ENCODE assay signal across 8 mouse cellular contexts in the genomic region with DNA sequence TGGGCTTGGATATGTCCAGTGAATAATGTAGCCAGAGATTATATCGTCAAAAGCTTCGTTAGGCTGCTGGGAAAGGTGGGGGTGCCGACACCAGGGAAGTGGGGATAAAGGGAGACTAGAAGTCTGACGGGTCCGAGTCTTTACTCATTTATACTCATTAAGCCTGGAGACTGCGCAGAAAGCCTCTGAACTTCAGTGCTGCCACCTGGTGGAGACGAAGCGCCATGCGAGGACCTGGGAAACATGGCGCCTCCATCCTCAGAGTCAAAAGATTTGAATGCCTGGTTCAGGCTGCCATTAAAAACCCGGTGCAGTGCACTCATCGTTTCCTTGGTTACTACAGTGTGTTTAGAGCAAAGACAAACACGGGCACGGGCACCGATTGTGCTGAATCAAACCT.
DNase-seq lines count a peak whose midpoint lies in the region; ATAC-seq lines count a peak whose summit lies in the region.

No protein-coding gene starts in this region.

- H3K4me2 ChIP-seq in midbrain, embryonic 14.5 days (ENCODE audit: low read length), result no peak overlapping the region
- H3K4me2 ChIP-seq in midbrain, embryonic 13.5 days (replicated peaks), result no peak overlapping the region
- peak overlapping the region; percentile 25 for H3K4me2 ChIP-seq in intestine, embryonic 14.5 days (ENCODE audit: low read length)

- no peaks in the 10 kb centered on the region for H3K27me3 ChIP-seq in midbrain, embryonic 14.5 days (ENCODE audit: control insufficient read depth, insufficient read depth, low read length)
- H3K27me3 ChIP-seq in midbrain, embryonic 13.5 days, result no peaks in the 10 kb centered on the region
- H3K27me3 ChIP-seq in intestine, embryonic 14.5 days (replicated peaks; ENCODE audit: control insufficient read depth, insufficient read depth, low read length), result no peaks in the 10 kb centered on the region

- no peak overlapping the region for H3K27ac ChIP-seq in midbrain, embryonic 14.5 days (replicated peaks; ENCODE audit: low read depth, low read length)
- H3K27ac ChIP-seq in midbrain, embryonic 13.5 days, result no peak overlapping the region
- H3K27ac ChIP-seq in intestine, embryonic 14.5 days (ENCODE audit: low read depth), result peak overlapping the region; percentile 68; the same call in 1 of the 2 replicates

- no peaks in the 10 kb centered on the region for H3K4me1 ChIP-seq in midbrain, embryonic 14.5 days (ENCODE audit: control insufficient read depth, insufficient read depth, low read length)
- H3K4me1 ChIP-seq in midbrain, embryonic 13.5 days (replicated peaks), result no peaks in the 10 kb centered on the region
- H3K4me1 ChIP-seq in intestine, embryonic 14.5 days (replicated peaks; ENCODE audit: control insufficient read depth, insufficient read depth, low read length), result no peaks in the 10 kb centered on the region; the same call in 1 of the 2 replicates

- H3K9ac ChIP-seq in midbrain, embryonic 14.5 days (replicated peaks; ENCODE audit: low read length), result no peak overlapping the region
- no peak overlapping the region for H3K9ac ChIP-seq in midbrain, embryonic 13.5 days (replicated peaks)
- no peak overlapping the region for H3K9ac ChIP-seq in intestine, embryonic 14.5 days (ENCODE audit: low read length)

- H3K9me3 ChIP-seq in midbrain, embryonic 14.5 days (ENCODE audit: control insufficient read depth, low read length), result no peaks in the 10 kb centered on the region
- H3K9me3 ChIP-seq in midbrain, embryonic 13.5 days, result no peaks in the 10 kb centered on the region
- H3K9me3 ChIP-seq in intestine, embryonic 14.5 days (ENCODE audit: control insufficient read depth, low read length), result no peaks in the 10 kb centered on the region

- intact Hi-C loops in left cerebral cortex, postnatal 25 days (cut with DNase I), result loop anchor here (5.0 kb wide), 1 partner anchor 133 kb away; no protein-coding TSS in a partner anchor

- no peaks in the 10 kb centered on the region for H3K36me3 ChIP-seq in midbrain, embryonic 14.5 days (ENCODE audit: control insufficient read depth, insufficient read depth, low read length)
- no peaks in the 10 kb centered on the region for H3K36me3 ChIP-seq in midbrain, embryonic 13.5 days
- H3K36me3 ChIP-seq in intestine, embryonic 14.5 days (ENCODE audit: control insufficient read depth, insufficient read depth, low read length), result no peaks in the 10 kb centered on the region

- H3K4me3 ChIP-seq in midbrain, embryonic 14.5 days (replicated peaks; ENCODE audit: low read depth, low read length), result no peak overlapping the region
- H3K4me3 ChIP-seq in midbrain, embryonic 13.5 days (replicated peaks), result no peak overlapping the region
- H3K4me3 ChIP-seq in intestine, embryonic 14.5 days (ENCODE audit: low read depth, low read length), result no peak overlapping the region

- 56% methylated on average over 15 of the region's 15 CpGs for WGBS in midbrain, embryonic 14.5 days
- 53% methylated on average over 15 of the region's 15 CpGs for WGBS in midbrain, embryonic 13.5 days
- WGBS in intestine, embryonic 14.5 days, result 52% methylated on average over 15 of the region's 15 CpGs

- ATAC-seq in midbrain, embryonic 14.5 days (ENCODE audit: low FRiP score, low TSS enrichment), result no peak
- no peak for ATAC-seq in midbrain, embryonic 13.5 days
- ATAC-seq in intestine, embryonic 14.5 days (replicated peaks; ENCODE audit: low FRiP score, low TSS enrichment, low read depth), result no peak
- ATAC-seq in neutrophil, adult 5-6 weeks (ENCODE audit: extremely low read depth, insufficient number of reproducible peaks, low FRiP score, poor library complexity, severe bottlenecking), result peak; percentile 55; the same call in 1 of the 2 replicates

- peak; percentile 64 for DNase-seq in midbrain, embryonic 14.5 days
- peak; percentile 20 for DNase-seq in brain, adult 2 months (ENCODE audit: low read depth, low spot score)
- peak; percentile 1 to 24 for DNase-seq in frontal cortex, postnatal 36 days (ENCODE audit: low spot score in 2 of 2)
- DNase-seq in intestine, embryonic 14.5 days (ENCODE audit: low spot score), result peak; percentile 77
- peak; percentile 8 to 23 for DNase-seq in left cerebral cortex, postnatal 25 days (ENCODE audit: low spot score in 2 of 2)
- peak; percentile 56 to 64 for DNase-seq in thymus, postnatal 36 days

Comparison
In these comparisons a context has a peak if more than half of its experiments do, and no peak if none do; other contexts are left out.
1. DNase-seq: peak in every context shown above with its lines; median percentile 77 in intestine, embryonic 14.5 days; 64 in midbrain, embryonic 14.5 days; 60 in thymus, postnatal 36 days; 20 in brain, adult 2 months; 16 in left cerebral cortex, postnatal 25 days; 12 in frontal cortex, postnatal 36 days.